Mouse (Mus musculus): ENCODE data around the gene Tada3.
"Not testable (repeated sequence)": the region's sequence is repeated elsewhere in the genome, so short reads cannot be mapped to it uniquely, and the experiment has no call there.

Gene Tada3

DNA sequence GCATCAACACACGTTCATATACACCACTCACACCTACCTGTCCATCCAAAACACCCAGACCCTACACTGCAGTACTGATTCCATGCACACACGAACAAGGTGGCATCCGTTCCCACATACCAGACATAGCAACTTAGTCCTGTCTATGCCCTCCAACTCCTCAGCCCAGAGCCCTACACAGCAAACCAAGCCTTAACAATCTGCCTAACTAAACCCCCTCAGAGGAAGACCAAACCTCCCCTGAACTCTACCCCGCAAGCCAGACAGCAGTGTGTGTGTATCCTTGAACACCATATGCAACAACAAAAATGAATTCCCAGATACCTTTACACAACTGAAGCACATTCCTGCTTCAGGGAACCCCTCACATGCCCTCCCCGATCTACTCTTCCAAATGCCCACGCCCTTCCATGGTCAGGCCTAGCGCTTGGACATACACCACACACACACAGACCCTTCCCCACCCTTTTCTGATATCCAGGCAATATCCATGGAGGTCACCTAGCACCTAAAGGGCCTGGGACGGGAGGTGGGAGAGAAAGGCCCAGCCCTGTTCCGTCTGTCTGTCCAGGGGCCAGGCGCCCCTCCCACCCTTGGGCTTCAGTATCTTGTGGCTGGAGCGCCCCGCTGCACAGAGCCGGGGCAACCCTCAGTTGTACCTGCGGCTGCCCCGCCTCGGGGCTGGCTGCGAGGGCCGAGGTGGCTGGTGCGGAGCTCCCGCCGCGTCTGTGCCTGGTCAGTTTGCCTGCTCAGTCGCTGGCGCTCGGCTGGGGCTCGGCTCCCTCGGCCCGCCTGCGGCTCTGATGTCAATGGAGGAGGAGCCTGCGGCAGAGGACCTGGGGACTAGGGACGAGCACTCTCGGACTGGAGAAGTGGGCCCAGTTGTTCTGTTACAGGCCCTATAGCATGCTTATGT lies 34.2 kb downstream of the Tada3 start, which contains the start of gene Camk1:
Gene Camk1, minus strand, starts transcription at position 808 of the 916 bp plus-strand sequence.
- peak; percentile 74 to 77 for DNase-seq (ENCODE audit: low spot score in 2 of 2)

GRCm38 (mm10) chr6:113342297-113342696 lies 35.4 kb downstream of the Tada3 start:
- DNase-seq (ENCODE audit: low spot score in 2 of 2), result no peak

- DNase-seq (ENCODE audit: low spot score in 2 of 2), result no peak
These were observed 36.1 kb downstream of the Tada3 start for GRCm38 (mm10) chr6:113341574-113341973.

GRCm38 (mm10) chr6:113336852-113337620 lies 40.6 kb downstream of the Tada3 start:
- no peak for DNase-seq (ENCODE audit: low spot score in 2 of 2)

DNA sequence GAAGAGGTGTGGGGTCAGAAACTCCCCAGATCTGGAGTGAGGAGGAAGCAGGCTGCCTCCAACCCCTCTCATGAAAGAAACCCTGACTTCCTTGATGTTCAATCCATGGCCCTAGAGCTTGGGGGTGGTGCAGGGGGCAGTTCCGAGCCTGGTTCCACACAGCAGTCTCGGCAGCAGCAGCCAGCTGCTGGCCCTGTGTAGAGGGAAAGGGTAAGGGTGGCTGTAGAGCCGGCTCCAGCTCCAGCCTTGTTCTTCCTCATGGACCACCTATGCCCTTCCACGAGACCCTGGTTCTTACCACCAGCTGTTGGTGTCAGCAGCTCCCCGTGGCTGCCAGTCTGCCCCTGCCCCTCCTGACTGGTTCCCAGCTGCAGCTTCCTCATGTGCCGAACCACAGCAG lies 43.5 kb downstream of the Tada3 start:
- no peak for DNase-seq (ENCODE audit: low spot score in 2 of 2)

DNA sequence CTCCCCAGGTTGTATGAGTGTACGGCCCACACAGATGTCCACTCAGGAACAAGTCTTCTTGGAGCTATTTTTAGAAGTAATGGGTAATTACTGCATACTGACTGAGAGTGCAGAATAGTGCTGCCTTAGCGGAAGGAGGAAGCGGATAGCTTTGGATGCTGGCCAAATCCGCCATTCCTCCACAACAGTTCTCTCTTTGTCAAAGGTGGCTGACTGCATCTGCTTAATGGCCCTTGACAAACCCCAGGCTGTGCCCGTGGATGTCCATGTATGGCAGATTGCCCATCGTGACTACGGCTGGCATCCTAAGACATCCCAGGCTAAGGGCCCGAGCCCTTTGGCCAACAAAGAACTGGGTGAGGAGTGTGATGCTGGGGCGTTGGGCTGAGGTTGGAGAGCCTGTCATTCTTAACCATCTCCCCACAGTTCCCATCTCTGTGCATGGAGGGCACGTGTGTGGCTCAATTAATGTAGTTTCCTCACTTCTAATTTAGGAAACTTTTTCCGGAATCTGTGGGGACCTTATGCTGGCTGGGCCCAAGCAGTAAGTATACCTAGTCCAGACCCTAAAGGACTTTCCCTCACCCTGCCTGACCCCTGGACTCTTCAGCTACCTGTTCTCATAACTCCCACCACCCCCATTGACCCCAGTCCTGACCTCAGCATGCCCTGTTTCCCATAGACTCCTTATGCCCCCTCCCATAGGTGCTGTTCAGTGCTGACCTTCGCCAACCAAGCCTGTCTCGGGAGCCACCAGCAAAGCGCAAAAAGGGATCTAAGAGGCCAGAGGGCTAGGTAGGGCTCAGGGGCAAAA lies 44.3 kb downstream of the Tada3 start:
- DNase-seq (ENCODE audit: low spot score in 2 of 2), result no peak

DNA sequence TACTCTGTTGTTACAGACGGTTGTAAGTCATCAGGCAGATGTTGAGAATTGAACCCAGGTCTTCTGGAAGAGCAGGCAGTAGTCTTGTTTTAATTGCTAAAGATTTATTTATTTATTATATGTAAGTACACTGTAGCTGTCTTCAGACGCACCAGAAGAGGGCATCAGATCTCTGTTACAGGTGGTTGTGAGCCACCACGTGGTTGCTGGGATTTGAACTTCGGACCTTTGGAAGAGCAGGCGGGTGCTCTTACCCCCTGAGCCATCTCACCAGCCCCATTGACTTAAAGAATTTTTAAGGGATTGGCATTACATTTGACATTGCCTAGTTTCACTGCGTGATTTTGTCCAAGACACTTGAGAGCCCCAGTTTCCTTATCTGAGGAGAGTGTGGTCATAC lies 44.9 kb downstream of the Tada3 start:
- DNase-seq (ENCODE audit: low spot score in 2 of 2), result not testable (repeated sequence)

GRCm38 (mm10) chr6:113331721-113332120 lies 46.0 kb downstream of the Tada3 start:
- DNase-seq (ENCODE audit: low spot score in 2 of 2), result no peak

DNA sequence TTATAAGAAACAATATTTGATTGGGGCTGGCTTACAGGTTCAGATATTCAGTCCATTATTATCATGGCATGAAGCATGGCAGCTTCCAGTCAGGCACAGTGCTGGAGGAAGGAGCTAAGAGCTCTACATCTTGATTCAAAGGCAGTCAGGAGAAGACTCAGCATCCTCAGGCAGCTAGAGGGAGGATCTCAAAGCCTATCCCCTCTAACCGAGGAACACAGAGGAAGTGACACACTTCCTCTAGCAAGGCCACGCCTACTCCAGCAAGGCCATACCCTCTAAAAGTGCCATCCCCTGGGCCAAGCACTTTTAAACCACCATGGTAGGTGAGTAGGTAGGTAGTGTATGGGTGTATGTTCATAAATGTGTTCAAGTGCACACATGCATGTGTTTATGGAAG lies 47.1 kb downstream of the Tada3 start:
- no peak for DNase-seq (ENCODE audit: low spot score in 2 of 2)

- DNase-seq (ENCODE audit: low spot score in 2 of 2), result no peak
These were observed 48.3 kb downstream of the Tada3 start for GRCm38 (mm10) chr6:113329396-113329795.

- DNase-seq (ENCODE audit: low spot score in 2 of 2), result peak; percentile 98
These were observed 51.0 kb downstream of the Tada3 start, which contains the start of gene Ogg1 for GRCm38 (mm10) chr6:113326533-113327315. Gene Ogg1 (plus strand): TSS chr6:113326972.
